Mouse (Mus musculus) midbrain, embryonic 16.5 days (tissue): ENCODE data around the gene Rsrc1. TPM values are rescaled to one million over a fixed set of nuclear protein-coding genes. Genes with fewer than 3 reads are reported as not detected.

Experiments used
- polyA plus RNA-seq: library from polyadenylated mRNA; unstranded; fragments of >200 nt; fragmentation: Nextera tagmentation; extraction: Ambion mirVana; gene quantifications from 2 replicates; pipeline ENCODE4 v1.2.1, GENCODE M21; 2015

Rsrc1 gene
- polyA plus RNA-seq, 1 experiment from 2014 or later: 42.4 TPM

Other genes with a start within 250 kb of the Rsrc1 start
- 50.4 and 55.3 TPM in 2 replicates for gene Shox2, start 381 bp downstream of the Rsrc1 start, polyA plus RNA-seq